Mouse (Mus musculus) layer of hippocampus, adult 6 months (tissue): ENCODE data around the gene Rcc1l. TPM values are rescaled to one million over a fixed set of nuclear protein-coding genes. Genes with fewer than 3 reads are reported as not detected.

ENCODE experiments used
- long read RNA-seq, 2 experiments: library from polyadenylated mRNA; unstranded; transcript quantifications; one replicate each; pipeline ENCODE4 v2.0.0; 2019 to 2020
- polyA plus RNA-seq: library from polyadenylated mRNA; unstranded; fragments of <200 nt; fragmentation: Nextera tagmentation; gene quantifications from 2 replicates; pipeline ENCODE4 v1.2.3, GENCODE M21; 2021

Gene Rcc1l
- 9.4 and 10.6 TPM in 2 replicates for polyA plus RNA-seq
- long read RNA-seq, experiment 1, transcript Rcc1l-201 (11 exons, 2,321 nt) = major isoform, 22 of 31 reads
- long read RNA-seq, experiment 1, partial matches to known transcripts = 2 of 31 reads
- long read RNA-seq, experiment 1, other reads (novel, unspliced or antisense) = 7 of 31 reads
- long read RNA-seq, experiment 2, transcript Rcc1l-201 (11 exons, 2,321 nt) = major isoform, 86 of 124 reads
- long read RNA-seq, experiment 2, partial matches to known transcripts = 5 of 124 reads
- long read RNA-seq, experiment 2, other reads (novel, unspliced or antisense) = 33 of 124 reads

GRCm38 (mm10) chr5:134176169-134176881 is at the start of gene Rcc1l:
Rcc1l (minus strand) TSS chr5:134176774.

GRCm38 (mm10) chr5:134183880-134184808 is 7.6 kb upstream of the Rcc1l start, which contains the start of gene Gtf2ird2:
Gtf2ird2 (plus strand) TSS chr5:134184019.

GRCm38 (mm10) chr5:134099496-134100211 is 76.9 kb downstream of the Rcc1l start, which contains the start of gene Castor2:
Castor2 (plus strand) TSS chr5:134099711.

Other genes starting within 250 kb of the Rcc1l start
- 19.4 and 33.4 TPM in 2 replicates for gene Castor2, start 77.1 kb downstream of the Rcc1l start, polyA plus RNA-seq
- 4.2 and 4.5 TPM in 2 replicates for gene Gtf2ird2, start 7.2 kb upstream of the Rcc1l start, polyA plus RNA-seq
- 3.3 and 3.4 TPM in 2 replicates for gene Ncf1, start 52.9 kb upstream of the Rcc1l start, polyA plus RNA-seq
- gene Gtf2i, start 138.0 kb upstream of the Rcc1l start, polyA plus RNA-seq = 38.7 and 44.0 TPM in 2 replicates